Mouse (Mus musculus) brain, adult 2 months (tissue): Measurements from ENCODE around the gene Slc44a1.
A peak's percentile ranks its signal among the peaks of the same experiment; 100 is the strongest.

Experiments used
- DNase-seq: peaks from one replicate; pipeline ENCODE4 v3.0.0; 2011; ENCODE audit warnings: low read depth, low spot score

The Slc44a1 gene

GRCm38 (mm10) chr4:53465887-53466286 lies 25.7 kb downstream of the Slc44a1 start:
- DNase-seq, result peak; percentile 63

GRCm38 (mm10) chr4:53469007-53469406 lies 28.8 kb downstream of the Slc44a1 start:
- peak; percentile 75 for DNase-seq

- DNase-seq, result no peak
Measured at GRCm38 (mm10) chr4:53474109-53474508, 33.9 kb downstream of the Slc44a1 start.

- DNase-seq, result peak; percentile 78
Measured at GRCm38 (mm10) chr4:53475230-53475952, 35.2 kb downstream of the Slc44a1 start.

GRCm38 (mm10) chr4:53478644-53479043 lies 38.4 kb downstream of the Slc44a1 start:
- peak; percentile 81 for DNase-seq

GRCm38 (mm10) chr4:53487216-53488188 lies 47.3 kb downstream of the Slc44a1 start:
- peak; percentile 65 for DNase-seq

- peak; percentile 96 for DNase-seq
Measured at GRCm38 (mm10) chr4:53488803-53489202, 48.6 kb downstream of the Slc44a1 start.

GRCm38 (mm10) chr4:53490371-53490770 lies 50.2 kb downstream of the Slc44a1 start:
- no peak for DNase-seq

- no peak for DNase-seq
Measured at GRCm38 (mm10) chr4:53491269-53491668, 51.1 kb downstream of the Slc44a1 start.

GRCm38 (mm10) chr4:53495646-53496045 lies 55.4 kb downstream of the Slc44a1 start:
- no peak for DNase-seq

- DNase-seq, result no peak
Measured at GRCm38 (mm10) chr4:53502764-53503163, 62.6 kb downstream of the Slc44a1 start.

GRCm38 (mm10) chr4:53512131-53512916 lies 72.1 kb downstream of the Slc44a1 start:
- peak; percentile 98 for DNase-seq

GRCm38 (mm10) chr4:53513276-53514081 lies 73.3 kb downstream of the Slc44a1 start:
- DNase-seq, result peak; percentile 74

- peak; percentile 99 for DNase-seq
Measured at GRCm38 (mm10) chr4:53516011-53516532, 75.9 kb downstream of the Slc44a1 start.

- no peak for DNase-seq
Measured at GRCm38 (mm10) chr4:53519429-53519828, 79.2 kb downstream of the Slc44a1 start.

GRCm38 (mm10) chr4:53521028-53521427 lies 80.8 kb downstream of the Slc44a1 start:
- DNase-seq, result no peak

- no peak for DNase-seq
Measured at GRCm38 (mm10) chr4:53522655-53523054, 82.4 kb downstream of the Slc44a1 start.

GRCm38 (mm10) chr4:53525503-53525902 lies 85.3 kb downstream of the Slc44a1 start:
- peak; percentile 70 for DNase-seq

- DNase-seq, result no peak
Measured at GRCm38 (mm10) chr4:53525994-53526393, 85.8 kb downstream of the Slc44a1 start.

GRCm38 (mm10) chr4:53526446-53526845 lies 86.2 kb downstream of the Slc44a1 start:
- no peak for DNase-seq

GRCm38 (mm10) chr4:53535795-53536194 lies 95.6 kb downstream of the Slc44a1 start:
- peak; percentile 50 for DNase-seq
